Mouse (Mus musculus) erythroblast, embryonic 14.5 days (primary cell): ENCODE measurements at regions not wholly inside any gene's neighbourhood (a gene's known extent, or its start where the extent isn't known, plus 50 kb on each side); places are given as distances from the start of the nearest gene placed in this dataset.

Experiments used
- GATA1 ChIP-seq: IDR thresholded peaks from 2 replicates; pipeline ENCODE4 v1.6.1; 2012; ENCODE audit warnings: low read length, inconsistent platforms, mixed read lengths
- TAL1 ChIP-seq: IDR thresholded peaks from 3 replicates; pipeline ENCODE4 v1.6.1; 2012; ENCODE audit warnings: low read length, inconsistent platforms, mixed read lengths

DNA sequence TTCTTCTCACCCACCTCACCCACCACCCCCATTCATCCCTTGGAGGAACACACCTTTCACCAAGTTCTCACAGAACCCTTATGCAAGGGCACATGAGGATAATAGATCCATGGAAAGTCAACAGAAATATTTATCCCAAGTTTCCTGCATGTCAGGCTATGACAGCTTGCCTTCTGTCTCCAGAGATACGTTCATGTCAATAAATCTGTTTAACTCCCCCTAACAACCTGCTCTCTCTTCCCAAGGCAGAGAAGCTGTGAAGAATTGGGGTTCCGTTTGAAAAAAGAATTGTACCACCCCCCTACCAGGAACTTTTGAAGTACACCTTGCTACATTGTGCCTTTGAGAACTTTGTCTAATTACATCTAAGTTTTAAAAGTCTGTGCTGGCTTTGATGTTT is 331.6 kb downstream of the Lpin1 start:
- TF ChIP-seq TAL1 (no peak), GATA1 (no peak)
